Mouse (Mus musculus): ENCODE data around the gene Yaf2.

GRCm38 (mm10) chr15:93340630-93341379, 4.1 kb upstream of the Yaf2 start:
- no peak for TF ChIP-seq CTCF (IDR thresholded peaks at IDR 0.05; ENCODE audit: low read depth)
- no peak for TF ChIP-seq EP300 (IDR thresholded peaks at IDR 0.05; ENCODE audit: low read depth)

Data from liver, embryonic 14.5 days (tissue).